Mouse (Mus musculus) right cerebral cortex, postnatal 10 days (tissue): ENCODE results near the gene Sdhd.

Experiments used
- DNase-seq, 2 experiments: peaks; one replicate each; pipeline ENCODE4 v3.0.0; 2021; ENCODE audit warnings: low spot score in 2 of 2

Sdhd gene

GRCm38 (mm10) chr9:50586955-50587354 lies 16.7 kb downstream of the Sdhd start:
- DNase-seq, result no peak

GRCm38 (mm10) chr9:50585145-50585818 lies 18.3 kb downstream of the Sdhd start:
- DNase-seq, result no peak

GRCm38 (mm10) chr9:50580370-50580769 lies 23.2 kb downstream of the Sdhd start:
- DNase-seq, result no peak

- DNase-seq, result no peak
Observed at GRCm38 (mm10) chr9:50569599-50570525, 33.8 kb downstream of the Sdhd start.

- no peak for DNase-seq
Observed at GRCm38 (mm10) chr9:50567881-50568280, 35.7 kb downstream of the Sdhd start.

GRCm38 (mm10) chr9:50567372-50567771 lies 36.2 kb downstream of the Sdhd start:
- DNase-seq, result no peak

- DNase-seq, result no peak
Observed at GRCm38 (mm10) chr9:50565940-50566339, 37.7 kb downstream of the Sdhd start.

- no peak for DNase-seq
Observed at GRCm38 (mm10) chr9:50565173-50565572, 38.4 kb downstream of the Sdhd start.

GRCm38 (mm10) chr9:50561918-50562360 lies 41.7 kb downstream of the Sdhd start:
- no peak for DNase-seq

- no peak for DNase-seq
Observed at GRCm38 (mm10) chr9:50561145-50561917, 42.3 kb downstream of the Sdhd start, which contains the start of gene Tex12. Tex12 (minus strand) TSS chr9:50561325.

GRCm38 (mm10) chr9:50555094-50555446 lies 48.5 kb downstream of the Sdhd start, which contains the start of gene Bco2:
Bco2 (minus strand) TSS chr9:50555181.
- no peak for DNase-seq

GRCm38 (mm10) chr9:50554241-50555093 lies 49.1 kb downstream of the Sdhd start, which contains the start of gene Il18:
Il18 (plus strand) TSS chr9:50554827.
- peak; percentile 80 to 89 for DNase-seq

GRCm38 (mm10) chr9:50553547-50553946 lies 50.1 kb downstream of the Sdhd start:
- no peak for DNase-seq

- DNase-seq, result no peak
Observed at GRCm38 (mm10) chr9:50552206-50552605, 51.4 kb downstream of the Sdhd start.

GRCm38 (mm10) chr9:50548936-50549335 lies 54.7 kb downstream of the Sdhd start:
- DNase-seq, result no peak

GRCm38 (mm10) chr9:50547859-50548478 lies 55.6 kb downstream of the Sdhd start:
- no peak for DNase-seq
